Mouse (Mus musculus): ENCODE results near the gene Snap91.

GRCm38 (mm10) chr9:86880113-86880972 lies at the start of gene Snap91:
- TF ChIP-seq CTCF (IDR thresholded peaks at IDR 0.05) (no peak), POLR2A (IDR thresholded peaks at IDR 0.05; ENCODE audit: insufficient read depth, low read depth, low read length) (no peak), EP300 (IDR thresholded peaks at IDR 0.05; ENCODE audit: insufficient read depth, low read depth, low read length) (no peak)

Measured in heart, adult 2 months (tissue).